Mouse (Mus musculus) liver, embryonic 14.5 days (tissue): ENCODE measurements around the gene Smyd2.

Experiments
- CTCF ChIP-seq: IDR thresholded peaks from 2 replicates; pipeline ENCODE4 v1.5.1; 2016; ENCODE audit warnings: antibody characterized with exemption, low read depth, control low read depth
- EP300 ChIP-seq: IDR thresholded peaks from 2 replicates; pipeline ENCODE4 v1.6.1; 2016; ENCODE audit warnings: antibody characterized with exemption, low read depth

GRCm38 (mm10) chr1:189830797-189831232, 91.3 kb downstream of the Smyd2 start:
- TF ChIP-seq CTCF (no peak; the same call in 1 of the 2 replicates), EP300 (peak; percentile 71)
